Mouse (Mus musculus): ENCODE measurements around the gene Fam19a1.

Gene Fam19a1

GRCm38 (mm10) chr6:96435545-96435944 lies 322.6 kb downstream of the Fam19a1 start:
- no peaks in the 10 kb centered on the region for H3K36me3 ChIP-seq (ENCODE audit: control insufficient read depth, insufficient read depth, low read length, poor library complexity, severe bottlenecking)
- no peak for DNase-seq (ENCODE audit: low read depth, low spot score)
- no peaks in the 10 kb centered on the region for H3K27me3 ChIP-seq (ENCODE audit: control insufficient read depth, insufficient read depth, low read length, poor library complexity, severe bottlenecking)

DNA sequence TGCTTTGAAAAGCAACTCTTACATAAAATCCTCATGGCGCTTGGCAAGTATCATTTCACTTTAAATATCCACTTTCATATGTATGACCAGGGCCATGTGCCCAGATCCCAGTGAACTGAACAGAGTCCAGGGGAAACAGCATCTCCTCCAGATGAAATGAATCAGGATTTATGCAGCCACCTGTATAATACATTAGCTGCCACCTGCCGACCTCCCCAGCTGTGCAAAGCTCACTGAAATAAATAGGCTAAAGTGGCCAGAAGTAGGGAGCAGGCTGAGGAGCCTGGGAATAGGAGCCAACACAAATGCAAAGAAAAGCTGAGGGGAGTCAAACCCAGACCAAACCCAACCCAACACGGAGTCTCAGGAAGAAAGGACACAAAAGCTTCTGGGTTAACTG lies 324.9 kb downstream of the Fam19a1 start:
- Histone ChIP-seq H3K36me3 (ENCODE audit: control insufficient read depth, insufficient read depth, low read length, poor library complexity, severe bottlenecking) (no peaks in the 10 kb centered on the region), H3K27me3 (ENCODE audit: control insufficient read depth, insufficient read depth, low read length, poor library complexity, severe bottlenecking) (no peaks in the 10 kb centered on the region)
- DNase-seq (ENCODE audit: low read depth, low spot score) = no peak

DNA sequence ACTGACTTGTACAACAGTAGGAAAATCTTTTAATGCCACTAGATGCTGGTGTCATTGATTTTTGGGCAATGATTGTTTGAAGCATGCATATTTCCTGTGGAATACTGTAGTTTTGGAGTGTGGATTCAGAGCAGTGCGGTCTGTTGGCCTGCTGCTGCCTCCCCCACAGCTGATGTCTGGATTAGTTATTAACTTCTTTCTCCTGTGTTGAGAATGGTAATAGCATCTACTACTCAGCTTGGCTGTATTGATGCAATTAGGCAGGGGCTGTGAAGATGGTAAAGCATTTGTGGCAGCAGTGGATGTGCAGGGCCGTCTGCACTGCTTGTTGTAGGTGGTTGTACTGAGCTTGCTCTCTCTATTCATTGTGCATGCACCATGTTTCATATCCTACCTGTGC lies 326.5 kb downstream of the Fam19a1 start:
- no peaks in the 10 kb centered on the region for H3K27me3 ChIP-seq (ENCODE audit: control insufficient read depth, insufficient read depth, low read length, poor library complexity, severe bottlenecking)
- H3K36me3 ChIP-seq (ENCODE audit: control insufficient read depth, insufficient read depth, low read length, poor library complexity, severe bottlenecking) = no peaks in the 10 kb centered on the region
- no peak for DNase-seq (ENCODE audit: low read depth, low spot score)

DNA sequence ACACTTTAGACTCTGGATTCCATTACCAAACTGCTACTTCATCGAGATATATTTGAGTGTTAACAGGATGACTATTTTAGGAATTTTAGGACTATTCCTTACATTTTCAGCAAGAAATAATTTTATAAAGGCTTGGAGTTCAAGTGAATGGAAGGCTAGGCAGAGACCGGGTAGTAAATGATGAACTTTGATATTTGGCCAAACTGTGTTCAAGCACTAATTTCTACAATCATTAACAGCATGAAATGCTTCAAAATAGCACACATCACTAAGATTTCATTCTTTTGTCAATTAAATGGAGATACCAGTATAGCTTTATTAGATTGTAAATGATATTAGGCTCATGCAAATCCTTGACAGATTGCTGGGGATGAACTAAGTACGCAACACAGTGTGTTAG lies 329.0 kb downstream of the Fam19a1 start:
- no peaks in the 10 kb centered on the region for H3K27me3 ChIP-seq (ENCODE audit: control insufficient read depth, insufficient read depth, low read length, poor library complexity, severe bottlenecking)
- DNase-seq (ENCODE audit: low read depth, low spot score) = no peak
- no peaks in the 10 kb centered on the region for H3K36me3 ChIP-seq (ENCODE audit: control insufficient read depth, insufficient read depth, low read length, poor library complexity, severe bottlenecking)

DNA sequence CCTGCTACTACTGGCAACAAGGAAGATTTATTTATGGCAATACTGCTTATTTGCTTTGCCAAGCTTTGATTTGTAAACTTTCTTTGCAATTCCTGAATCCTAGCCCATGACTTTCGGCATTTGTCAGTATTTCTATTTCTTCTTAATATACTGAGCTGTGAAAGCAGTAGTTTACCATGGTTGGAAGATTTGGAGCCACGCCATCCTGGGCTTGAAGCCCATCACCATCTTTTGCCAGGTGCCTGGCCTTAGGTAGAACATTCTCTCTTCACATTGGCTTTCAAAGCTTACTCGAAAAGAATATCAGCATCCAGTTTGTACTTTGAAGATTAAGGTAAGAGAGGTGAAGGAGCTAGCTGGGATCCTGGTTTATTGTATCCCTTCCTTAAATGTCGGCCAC lies 334.5 kb downstream of the Fam19a1 start:
- H3K27me3 ChIP-seq (ENCODE audit: control insufficient read depth, insufficient read depth, low read length, poor library complexity, severe bottlenecking) = no peaks in the 10 kb centered on the region
- no peaks in the 10 kb centered on the region for H3K36me3 ChIP-seq (ENCODE audit: control insufficient read depth, insufficient read depth, low read length, poor library complexity, severe bottlenecking)
- DNase-seq (ENCODE audit: low read depth, low spot score) = no peak

DNA sequence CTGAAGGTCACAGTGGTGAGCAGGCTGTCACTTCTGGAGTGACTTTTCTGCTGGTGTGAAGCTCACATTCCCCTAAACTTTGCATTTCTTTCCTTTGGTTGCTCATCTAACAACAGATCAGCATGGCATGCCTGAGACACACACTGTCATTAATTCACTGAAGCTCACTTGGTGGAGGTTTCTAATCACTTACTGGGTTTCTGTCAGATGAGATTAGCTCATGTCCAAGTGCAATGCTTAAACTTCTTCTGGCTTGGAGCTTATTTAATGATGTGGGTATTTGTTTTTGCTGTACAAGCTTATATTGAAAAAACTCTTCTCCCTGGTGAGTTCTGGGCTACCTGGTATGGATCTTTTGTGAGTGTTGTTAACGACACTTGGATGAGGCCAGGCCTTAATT lies 343.3 kb downstream of the Fam19a1 start:
- no peak for DNase-seq (ENCODE audit: low read depth, low spot score)
- no peaks in the 10 kb centered on the region for H3K36me3 ChIP-seq (ENCODE audit: control insufficient read depth, insufficient read depth, low read length, poor library complexity, severe bottlenecking)
- H3K27me3 ChIP-seq (ENCODE audit: control insufficient read depth, insufficient read depth, low read length, poor library complexity, severe bottlenecking) = no peaks in the 10 kb centered on the region

DNA sequence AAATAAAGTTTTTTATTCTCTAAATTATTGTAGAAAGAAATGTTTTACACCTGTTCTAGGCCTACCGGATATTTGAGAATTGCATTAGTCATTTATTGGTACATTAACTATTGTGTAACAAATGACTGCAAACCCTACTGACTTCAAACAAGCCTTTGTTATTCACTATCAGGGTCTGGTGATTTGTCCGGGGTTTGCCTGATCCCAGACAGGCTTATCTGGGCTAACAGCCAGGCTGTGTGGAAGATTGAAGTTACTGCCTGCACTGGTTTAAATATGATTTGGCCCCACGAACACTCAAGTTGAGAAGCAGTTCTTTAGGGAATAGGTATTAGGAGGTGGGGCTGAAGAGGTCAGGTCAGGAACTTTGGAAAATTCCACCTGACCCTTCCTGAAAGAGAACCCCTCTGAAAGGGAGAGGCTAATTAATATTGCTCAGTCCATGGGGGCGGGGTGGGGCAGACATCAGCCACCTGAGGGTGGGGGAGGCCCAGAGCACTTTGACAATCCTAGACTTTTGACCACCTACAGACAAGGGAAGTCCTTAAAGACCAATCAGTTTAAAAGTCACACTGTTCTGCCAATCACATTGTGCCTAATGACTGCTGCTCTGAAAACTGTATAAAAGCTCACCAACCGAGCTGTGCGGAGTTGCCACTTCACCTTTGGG lies 344.8 kb downstream of the Fam19a1 start:
- Histone ChIP-seq H3K36me3 (ENCODE audit: control insufficient read depth, insufficient read depth, low read length, poor library complexity, severe bottlenecking) (no peaks in the 10 kb centered on the region), H3K27me3 (ENCODE audit: control insufficient read depth, insufficient read depth, low read length, poor library complexity, severe bottlenecking) (no peaks in the 10 kb centered on the region)
- DNase-seq (ENCODE audit: low read depth, low spot score) = no peak

DNA sequence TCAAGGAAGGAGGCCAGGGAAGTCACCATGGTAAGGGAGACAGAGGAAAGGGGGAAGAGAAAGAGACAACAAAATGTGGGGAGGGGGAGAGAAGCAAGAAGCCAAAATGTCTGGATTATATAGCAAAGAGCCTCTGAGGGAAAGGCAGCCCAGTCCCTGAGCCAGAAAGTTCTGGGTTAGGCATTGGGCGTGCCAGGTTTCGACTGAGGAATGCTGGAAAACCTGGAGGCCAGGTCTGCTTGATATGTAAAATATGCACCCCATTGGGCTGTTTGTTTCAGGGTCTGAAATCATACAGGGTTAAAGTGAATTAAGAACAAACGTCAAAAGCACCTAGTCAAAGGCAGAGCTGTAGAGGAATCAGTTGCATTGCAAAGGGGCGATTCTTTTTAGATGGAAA lies 346.1 kb downstream of the Fam19a1 start:
- DNase-seq (ENCODE audit: low read depth, low spot score) = no peak
- Histone ChIP-seq H3K36me3 (ENCODE audit: control insufficient read depth, insufficient read depth, low read length, poor library complexity, severe bottlenecking) (no peaks in the 10 kb centered on the region), H3K27me3 (ENCODE audit: control insufficient read depth, insufficient read depth, low read length, poor library complexity, severe bottlenecking) (no peaks in the 10 kb centered on the region)

GRCm38 (mm10) chr6:96499464-96499863 lies 386.5 kb downstream of the Fam19a1 start:
- no peaks in the 10 kb centered on the region for H3K36me3 ChIP-seq (ENCODE audit: control insufficient read depth, insufficient read depth, low read length, poor library complexity, severe bottlenecking)
- H3K27me3 ChIP-seq (ENCODE audit: control insufficient read depth, insufficient read depth, low read length, poor library complexity, severe bottlenecking) = no peaks in the 10 kb centered on the region
- DNase-seq (ENCODE audit: low read depth, low spot score) = no peak

GRCm38 (mm10) chr6:96541600-96541999 lies 428.6 kb downstream of the Fam19a1 start:
- no peaks in the 10 kb centered on the region for H3K27me3 ChIP-seq (ENCODE audit: control insufficient read depth, insufficient read depth, low read length, poor library complexity, severe bottlenecking)
- no peak for DNase-seq (ENCODE audit: low read depth, low spot score)
- no peaks in the 10 kb centered on the region for H3K36me3 ChIP-seq (ENCODE audit: control insufficient read depth, insufficient read depth, low read length, poor library complexity, severe bottlenecking)

DNA sequence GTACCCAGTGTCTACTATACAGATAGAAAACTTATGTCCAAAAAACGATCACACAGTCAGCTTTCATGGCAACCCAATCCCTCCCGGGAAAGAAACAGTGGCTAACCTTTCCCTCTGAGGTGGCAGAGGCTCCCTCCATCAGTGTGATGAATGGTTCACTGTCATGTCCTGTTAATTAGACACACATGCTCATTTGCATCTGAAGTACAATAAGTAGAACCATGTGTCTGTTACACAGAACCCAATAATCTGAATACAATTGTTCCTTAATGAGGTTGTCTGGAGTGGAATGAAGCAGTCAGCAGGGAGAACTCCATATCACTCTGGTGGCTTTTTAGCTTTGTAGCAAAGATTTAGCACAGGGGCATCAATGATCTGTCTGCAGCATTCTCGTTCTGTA lies 431.9 kb downstream of the Fam19a1 start:
- DNase-seq (ENCODE audit: low read depth, low spot score) = no peak
- H3K27me3 ChIP-seq (ENCODE audit: control insufficient read depth, insufficient read depth, low read length, poor library complexity, severe bottlenecking) = no peaks in the 10 kb centered on the region
- H3K36me3 ChIP-seq (ENCODE audit: control insufficient read depth, insufficient read depth, low read length, poor library complexity, severe bottlenecking) = no peaks in the 10 kb centered on the region

DNA sequence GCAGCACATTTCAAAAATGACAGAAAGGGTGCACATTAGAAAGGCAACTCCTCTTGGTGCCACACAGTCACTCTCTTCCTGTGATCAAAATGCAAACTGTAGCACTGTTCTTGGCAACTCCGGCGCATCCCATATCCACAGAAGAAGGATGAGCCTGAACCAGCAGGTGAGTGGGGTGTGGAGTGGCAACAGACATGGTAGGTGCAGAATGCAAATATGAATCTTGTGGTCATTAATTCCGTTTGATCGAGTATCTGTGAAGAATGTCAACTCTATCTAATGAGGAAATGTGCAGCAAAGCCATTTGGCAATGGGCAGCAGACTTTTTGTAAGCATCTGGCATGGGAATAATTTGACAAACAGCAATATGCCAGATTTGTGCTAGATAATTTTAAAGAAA lies 437.5 kb downstream of the Fam19a1 start:
- no peak for DNase-seq (ENCODE audit: low read depth, low spot score)
- no peaks in the 10 kb centered on the region for H3K36me3 ChIP-seq (ENCODE audit: control insufficient read depth, insufficient read depth, low read length, poor library complexity, severe bottlenecking)
- no peaks in the 10 kb centered on the region for H3K27me3 ChIP-seq (ENCODE audit: control insufficient read depth, insufficient read depth, low read length, poor library complexity, severe bottlenecking)

- Histone ChIP-seq H3K27me3 (ENCODE audit: control insufficient read depth, insufficient read depth, low read length, poor library complexity, severe bottlenecking) (no peaks in the 10 kb centered on the region), H3K36me3 (ENCODE audit: control insufficient read depth, insufficient read depth, low read length, poor library complexity, severe bottlenecking) (no peaks in the 10 kb centered on the region)
- DNase-seq (ENCODE audit: low read depth, low spot score) = no peak
These were observed 465.7 kb downstream of the Fam19a1 start for GRCm38 (mm10) chr6:96578649-96579048.

DNA sequence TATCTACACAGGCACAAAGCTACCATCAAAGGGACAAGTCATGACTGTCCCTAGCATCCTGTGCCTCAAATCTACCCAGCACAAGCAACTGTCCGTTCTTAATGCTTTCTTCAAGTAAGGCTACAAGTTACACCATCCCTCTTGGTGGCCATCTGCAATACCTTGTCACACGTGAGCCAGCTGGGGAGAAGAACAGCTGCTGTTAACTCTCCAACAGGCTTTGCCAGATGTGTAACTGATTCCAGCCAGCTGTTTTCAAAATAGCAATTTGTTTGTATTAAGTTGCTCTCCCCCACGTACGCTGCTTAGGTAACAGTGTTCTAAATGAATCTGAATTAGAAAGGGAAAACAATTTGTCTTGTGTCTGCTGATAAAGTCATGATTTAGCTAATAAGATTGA lies 467.8 kb downstream of the Fam19a1 start:
- DNase-seq (ENCODE audit: low read depth, low spot score) = no peak
- no peaks in the 10 kb centered on the region for H3K36me3 ChIP-seq (ENCODE audit: control insufficient read depth, insufficient read depth, low read length, poor library complexity, severe bottlenecking)
- no peaks in the 10 kb centered on the region for H3K27me3 ChIP-seq (ENCODE audit: control insufficient read depth, insufficient read depth, low read length, poor library complexity, severe bottlenecking)

DNA sequence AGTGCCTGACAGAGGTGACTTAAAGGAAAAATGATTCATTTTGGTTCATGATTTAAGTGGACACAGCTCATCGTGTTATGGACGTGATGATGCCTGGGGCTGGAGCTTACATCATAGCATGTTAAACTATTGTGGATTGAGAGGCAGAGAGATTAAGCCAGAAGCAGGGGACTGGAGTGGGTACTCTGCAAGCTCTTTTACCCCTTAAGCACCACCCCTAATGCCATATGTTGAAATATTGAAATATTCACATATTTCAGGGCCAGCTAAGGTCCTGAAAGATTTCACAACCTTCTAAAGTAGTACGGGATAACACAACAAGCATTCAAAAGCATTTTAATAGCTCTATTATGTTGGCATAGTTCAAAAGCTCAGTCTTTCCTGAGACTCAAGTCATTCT lies 468.2 kb downstream of the Fam19a1 start:
- no peaks in the 10 kb centered on the region for H3K36me3 ChIP-seq (ENCODE audit: control insufficient read depth, insufficient read depth, low read length, poor library complexity, severe bottlenecking)
- no peak for DNase-seq (ENCODE audit: low read depth, low spot score)
- no peaks in the 10 kb centered on the region for H3K27me3 ChIP-seq (ENCODE audit: control insufficient read depth, insufficient read depth, low read length, poor library complexity, severe bottlenecking)

GRCm38 (mm10) chr6:96587427-96587826 lies 474.5 kb downstream of the Fam19a1 start:
- DNase-seq (ENCODE audit: low read depth, low spot score) = no peak
- Histone ChIP-seq H3K27me3 (ENCODE audit: control insufficient read depth, insufficient read depth, low read length, poor library complexity, severe bottlenecking) (no peaks in the 10 kb centered on the region), H3K36me3 (ENCODE audit: control insufficient read depth, insufficient read depth, low read length, poor library complexity, severe bottlenecking) (no peaks in the 10 kb centered on the region)
